8 mouse cellular contexts compared by ENCODE assay signal in genomic region chrX:162717837-162718236, GRCm38 (mm10). TPM values are rescaled to one million over a fixed set of nuclear protein-coding genes. Genes with fewer than 3 reads are reported as not detected.
DNase-seq lines count a peak whose midpoint lies in the region; ATAC-seq and TF ChIP-seq lines count a peak whose summit lies in the region.

No protein-coding gene starts in this region.

- no peak overlapping the region for H3K9ac ChIP-seq in intestine, postnatal 0 days (ENCODE audit: low read depth, low read length)
- H3K9ac ChIP-seq in liver, postnatal 0 days (replicated peaks), result no peak overlapping the region

- DNase-seq in adrenal gland, adult (ENCODE audit: inconsistent age in 2 of 2, low spot score in 1 of 2), result peak; percentile 53 to 77
- DNase-seq in adrenal gland, adult 8-10 months, result no peak
- peak; percentile 21 to 37 for DNase-seq in urinary bladder, postnatal 36 days (ENCODE audit: low spot score in 2 of 2)
- no peak for DNase-seq in urinary bladder, adult 18-20 months (ENCODE audit: low spot score in 2 of 2)
- DNase-seq in embryo, embryonic 10 days (ENCODE audit: low spot score), result peak; percentile 76
- peak; percentile 61 for DNase-seq in liver, postnatal 0 days
- peak in 1 of 2 experiments; percentile 31 for DNase-seq in spleen, adult 2 months (ENCODE audit: low read depth in 1 of 2, low spot score in 2 of 2)

- H3K27ac ChIP-seq in intestine, postnatal 0 days (ENCODE audit: low read depth, low read length), result no peak overlapping the region
- no peak overlapping the region for H3K27ac ChIP-seq in liver, postnatal 0 days (ENCODE audit: low read depth)
- H3K27ac ChIP-seq in spleen, adult 2 months (ENCODE audit: insufficient read depth, low read length), result no peak overlapping the region

- H3K9me3 ChIP-seq in intestine, postnatal 0 days (ENCODE audit: control insufficient read depth), result no peaks in the 10 kb centered on the region
- no peaks in the 10 kb centered on the region for H3K9me3 ChIP-seq in liver, postnatal 0 days (ENCODE audit: low read length)

- no peak for TF ChIP-seq POLR2A in spleen, adult 2 months (IDR thresholded peaks at IDR 0.05; ENCODE audit: low read depth, low read length)

- H3K4me3 ChIP-seq in intestine, postnatal 0 days (ENCODE audit: low read depth, low read length), result no peak overlapping the region
- H3K4me3 ChIP-seq in liver, postnatal 0 days (ENCODE audit: low read depth, low read length), result no peak overlapping the region
- H3K4me3 ChIP-seq in spleen, adult 2 months (ENCODE audit: extremely low read depth, insufficient read depth, insufficient read length), result no peak overlapping the region

- H3K4me1 ChIP-seq in intestine, postnatal 0 days (replicated peaks; ENCODE audit: control insufficient read depth, insufficient read depth, low read length), result no peaks in the 10 kb centered on the region
- H3K4me1 ChIP-seq in liver, postnatal 0 days (ENCODE audit: insufficient read depth), result no peaks in the 10 kb centered on the region
- no peaks in the 10 kb centered on the region for H3K4me1 ChIP-seq in spleen, adult 2 months (ENCODE audit: control insufficient read depth, insufficient read depth, insufficient read length)

- H3K27me3 ChIP-seq in intestine, postnatal 0 days (replicated peaks; ENCODE audit: control insufficient read depth, insufficient read depth, low read length), result no peaks in the 10 kb centered on the region
- H3K27me3 ChIP-seq in liver, postnatal 0 days (ENCODE audit: insufficient read depth, low read length), result no peaks in the 10 kb centered on the region
- H3K27me3 ChIP-seq in spleen, adult 2 months (ENCODE audit: control insufficient read depth, insufficient read depth, low read length), result no peaks in the 10 kb centered on the region

- H3K36me3 ChIP-seq in intestine, postnatal 0 days (ENCODE audit: control insufficient read depth, insufficient read depth), result no peaks in the 10 kb centered on the region
- H3K36me3 ChIP-seq in liver, postnatal 0 days (replicated peaks; ENCODE audit: insufficient read depth, low read length), result no peaks in the 10 kb centered on the region
- no peaks in the 10 kb centered on the region for H3K36me3 ChIP-seq in spleen, adult 2 months (ENCODE audit: control insufficient read depth, insufficient read depth, low read length)

- 36% methylated on average over 5 of the region's 5 CpGs for WGBS in intestine, postnatal 0 days
- WGBS in liver, postnatal 0 days (ENCODE audit: insufficient replicate concordance), result 25% methylated on average over 5 of the region's 5 CpGs
- WGBS in spleen, adult 2 months, result 39% methylated on average over 5 of the region's 5 CpGs

- no peak overlapping the region for H3K4me2 ChIP-seq in intestine, postnatal 0 days (replicated peaks; ENCODE audit: low read depth)
- no peak overlapping the region for H3K4me2 ChIP-seq in liver, postnatal 0 days (ENCODE audit: low read depth, low read length)

- ATAC-seq in intestine, postnatal 0 days, result no peak
- peak; percentile 50; the same call in 1 of the 2 replicates for ATAC-seq in liver, postnatal 0 days

- TF ChIP-seq CTCF in intestine, postnatal 0 days (IDR thresholded peaks at IDR 0.05; ENCODE audit: low read depth), result peak; percentile 69
- peak; percentile 71 for TF ChIP-seq CTCF in liver, postnatal 0 days (IDR thresholded peaks at IDR 0.05; ENCODE audit: low read depth)
- peak; percentile 16; the same call in 1 of the 2 replicates for TF ChIP-seq CTCF in spleen, adult 2 months (IDR thresholded peaks at IDR 0.05; ENCODE audit: extremely low read depth, insufficient read depth, insufficient read length, insufficient replicate concordance)

- TF ChIP-seq EP300 in liver, postnatal 0 days (IDR thresholded peaks at IDR 0.05; ENCODE audit: low read depth), result no peak

RNA-seq across cellular contexts. Expression of gene Rbbp7, which starts 42.4 kb away (rescaled TPM):
- 100 to 1,000 TPM; 171 to 259 (median 210) TPM for total RNA-seq in adrenal gland, adult 8-10 months (2022)
- 233 and 235 TPM in 2 replicates for polyA plus RNA-seq in intestine, postnatal 0 days (2015; fragmentation: Nextera tagmentation; extraction: Ambion mirVana)
- polyA plus RNA-seq in liver, postnatal 0 days (2015; fragmentation: Nextera tagmentation; extraction: Ambion mirVana), result 194 and 217 TPM in 2 replicates
- 25.4 and 26.6 TPM in 2 replicates for polyA plus RNA-seq in spleen, adult 2 months (2012; rRNA removed)

Comparison
In these comparisons a context has a peak if more than half of its experiments do, and no peak if none do; other contexts are left out.
1. DNase-seq: peak in adrenal gland, adult (2 of 2), urinary bladder, postnatal 36 days (2 of 2), embryo, embryonic 10 days (single experiment) and liver, postnatal 0 days (single experiment); none in adrenal gland, adult 8-10 months (single experiment) and urinary bladder, adult 18-20 months (0 of 2).
2. CTCF ChIP-seq: peak in every context shown above with its lines; median percentile 71 in liver, postnatal 0 days; 69 in intestine, postnatal 0 days; 16 in spleen, adult 2 months.